Mouse (Mus musculus) intestine, postnatal 0 days (tissue): ENCODE measurements around the gene Zfp524. TPM values are rescaled to one million over a fixed set of nuclear protein-coding genes. Genes with fewer than 3 reads are reported as not detected.
"Not testable (repeated sequence)": the region's sequence is repeated elsewhere in the genome, so short reads cannot be mapped to it uniquely, and the experiment has no call there.

Source experiments
- ATAC-seq: fragments of 200-750 bp; cut with Nextera tagmentation; 2 replicates; pipeline ENCODE4 v1.8.0; 2017; ENCODE audit warnings: mild to moderate bottlenecking, moderate TSS enrichment, moderate library complexity
- H3K27ac ChIP-seq: fragments of 300-500 bp; sonication (generic); 2 replicates; pipeline ENCODE4 v1.5.1; 2014; ENCODE audit warnings: mild to moderate bottlenecking, low read depth, low read length, moderate library complexity
- H3K27me3 ChIP-seq: fragments of 300-500 bp; sonication (generic); replicated peaks from 2 replicates; pipeline ENCODE4 v1.6.1; 2014; ENCODE audit warnings: low read length, mixed read lengths; ENCODE audit not compliant: control insufficient read depth, insufficient read depth
- H3K36me3 ChIP-seq: fragments of 300-500 bp; sonication (generic); 2 replicates; pipeline ENCODE4 v1.6.1; 2014; ENCODE audit warnings: mild to moderate bottlenecking, moderate library complexity; ENCODE audit not compliant: control insufficient read depth, insufficient read depth
- H3K4me1 ChIP-seq: fragments of 300-500 bp; sonication (generic); replicated peaks from 2 replicates; pipeline ENCODE4 v1.6.1; 2014; ENCODE audit warnings: antibody characterized with exemption, low read length, mixed read lengths; ENCODE audit not compliant: control insufficient read depth, insufficient read depth
- H3K4me2 ChIP-seq: fragments of 300-500 bp; sonication (generic); replicated peaks from 2 replicates; pipeline ENCODE4 v1.6.1; 2014; ENCODE audit warnings: low read depth, mild to moderate bottlenecking, moderate library complexity
- H3K4me3 ChIP-seq: fragments of 300-500 bp; sonication (generic); 2 replicates; pipeline ENCODE4 v1.5.1; 2014; ENCODE audit warnings: low read depth, low read length
- H3K9ac ChIP-seq: fragments of 300-500 bp; sonication (generic); 2 replicates; pipeline ENCODE4 v1.6.1; 2014; ENCODE audit warnings: mild to moderate bottlenecking, low read depth, low read length
- H3K9me3 ChIP-seq: fragments of 300-500 bp; sonication (generic); 2 replicates; pipeline ENCODE4 v1.6.1; 2016; ENCODE audit warnings: mixed run types; ENCODE audit not compliant: control insufficient read depth
- CTCF ChIP-seq: sonication (generic); IDR thresholded peaks from 2 replicates; pipeline ENCODE4 v1.5.1; 2016; ENCODE audit warnings: low read depth, mild to moderate bottlenecking, control low read depth, antibody characterized with exemption, moderate library complexity
- WGBS: fragments of 180-500 bp; shearing (Covaris S2); extraction: QIAGEN DNeasy Blood & Tissue Kit; methylation state at CpG from one replicate; pipeline ENCODE4 v1.1.7; 2014; 5-methylcytosine and 5-hydroxymethylcytosine counted together
- polyA plus RNA-seq: library from polyadenylated mRNA; unstranded; fragments of >200 nt; fragmentation: Nextera tagmentation; extraction: Ambion mirVana; gene quantifications from 2 replicates; pipeline ENCODE4 v1.2.1, GENCODE M21; 2015

Zfp524 gene
- polyA plus RNA-seq, 1 experiment from 2014 or later = 21.9 TPM

DNA sequence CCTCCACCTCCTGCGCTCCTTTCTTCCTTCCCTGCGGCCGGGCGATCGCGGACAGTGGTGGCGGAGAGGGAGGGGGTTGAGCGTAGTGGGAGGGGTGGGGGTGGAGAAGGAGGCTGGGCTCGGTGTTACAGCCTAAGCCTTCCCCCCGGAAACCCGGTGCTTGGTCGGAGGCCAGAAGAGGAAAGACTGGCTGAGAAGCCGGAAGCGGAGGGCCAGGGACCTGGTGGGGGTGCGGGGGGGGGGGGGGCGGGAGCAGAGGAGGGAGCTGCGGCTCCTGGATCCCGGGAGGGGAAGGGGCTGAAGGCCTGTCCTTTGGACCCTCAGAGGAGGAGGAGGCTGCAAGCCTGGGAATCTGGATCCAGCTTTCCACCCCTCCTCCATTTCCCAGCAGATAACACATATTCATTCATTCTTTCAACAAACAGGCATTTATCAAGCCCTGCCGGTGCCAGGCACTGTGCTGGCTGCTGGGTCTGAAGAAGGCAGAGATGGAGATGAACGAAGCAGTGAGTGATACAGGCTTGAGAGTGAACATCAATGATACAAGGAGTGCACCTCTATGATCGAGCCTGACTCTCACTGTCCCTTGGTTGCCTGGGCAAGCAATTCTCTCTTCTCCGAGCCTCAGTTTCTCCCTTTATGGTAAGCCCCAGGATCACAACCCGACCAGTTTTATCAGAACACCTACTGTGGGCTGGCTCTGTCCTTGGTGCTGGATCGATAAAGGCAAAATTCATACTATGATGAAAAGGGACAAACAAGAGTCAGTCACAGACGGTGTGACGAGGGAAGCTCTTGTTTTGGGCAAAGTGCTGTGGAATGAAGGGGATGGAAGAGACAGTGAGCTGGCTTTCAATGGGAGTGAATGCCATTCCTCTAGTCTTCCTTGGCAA, 18.0 kb upstream of the Zfp524 start, which contains the start of gene Zfp579:
Zfp579 (minus strand) TSS at position 156 of the 893 bp plus-strand sequence.
- Histone ChIP-seq H3K36me3 (peaks cover 16% of the 10 kb centered on the region; the same call in 1 of the 2 replicates), H3K4me1 (no peaks in the 10 kb centered on the region)

DNA sequence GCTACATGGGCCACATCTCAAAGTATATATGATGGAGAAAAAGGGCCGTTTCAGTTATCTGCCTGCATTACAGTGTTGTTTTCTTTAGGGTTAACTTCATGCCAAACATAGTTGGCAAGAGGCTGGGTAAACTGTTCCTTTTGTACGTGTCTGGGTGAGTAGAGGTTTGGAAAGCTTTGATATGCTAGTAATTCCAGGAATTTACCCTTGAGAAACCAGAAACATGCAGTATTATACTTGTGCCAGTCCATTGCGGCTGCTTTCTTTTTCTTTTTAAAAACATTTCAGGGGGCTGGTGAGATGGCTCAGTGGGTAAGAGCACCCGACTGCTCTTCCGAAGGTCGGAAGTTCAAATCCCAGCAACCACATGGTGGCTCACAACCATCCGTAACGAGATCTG, 17.3 kb upstream of the Zfp524 start:
- no peak overlapping the region for H3K27ac ChIP-seq
- H3K9ac ChIP-seq = no peak overlapping the region
- WGBS = 45% methylated on average over 7 of the region's 8 CpGs

More for the DNA sequence above, 18.0 kb upstream of the Zfp524 start, which contains the start of gene Zfp579:
- ATAC-seq = peak; percentile 80
- WGBS = 6% methylated on average over 18 of the region's 26 CpGs
- 0 out of 2 replicates have a peak, but pooled peaks cover 3% of the 10 kb centered on the region for H3K9me3 ChIP-seq
- peak within 1 kb of the TSS; percentile 79 for H3K4me3 ChIP-seq
- TF ChIP-seq CTCF = no peak
- H3K27ac ChIP-seq = peak within 1 kb of the TSS; percentile 62
- H3K4me2 ChIP-seq = peak within 1 kb of the TSS; percentile 90
- H3K9ac ChIP-seq = peak within 1 kb of the TSS; percentile 76
- H3K27me3 ChIP-seq = no peaks in the 10 kb centered on the region

DNA sequence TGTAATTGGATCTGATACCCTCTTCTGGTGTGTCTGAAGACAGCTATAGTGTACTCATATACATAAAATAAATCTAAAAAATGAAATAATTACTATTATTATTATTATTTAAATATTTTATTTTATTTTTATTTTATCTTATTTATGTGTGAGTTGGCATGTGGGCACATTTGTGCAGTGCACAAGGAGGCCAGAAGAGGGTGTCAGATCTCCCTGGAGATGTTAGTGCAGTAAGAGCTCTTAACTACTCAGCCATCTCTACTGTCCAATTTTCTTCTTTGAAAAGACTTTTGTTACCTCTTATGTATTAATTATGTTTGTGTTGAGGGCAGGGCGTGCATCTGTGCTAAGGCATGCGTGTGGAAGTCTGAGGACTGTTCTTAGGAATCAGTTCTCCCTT, 14.3 kb upstream of the Zfp524 start:
- no peak overlapping the region for H3K9ac ChIP-seq
- no peak overlapping the region for H3K27ac ChIP-seq
- no peaks in the 10 kb centered on the region for H3K27me3 ChIP-seq
- no peaks in the 10 kb centered on the region for H3K4me1 ChIP-seq
- H3K4me2 ChIP-seq = no peak overlapping the region
- H3K4me3 ChIP-seq = no peak overlapping the region
- H3K36me3 ChIP-seq = no peaks in the 10 kb centered on the region
- no peak for ATAC-seq
- peak; percentile 61 for TF ChIP-seq CTCF
- no peaks in the 10 kb centered on the region for H3K9me3 ChIP-seq
- 70% methylated on average over 2 of the region's 2 CpGs for WGBS

More for the DNA sequence above, 17.3 kb upstream of the Zfp524 start:
- no peak for TF ChIP-seq CTCF
- H3K9me3 ChIP-seq = 0 out of 2 replicates have a peak, but pooled peaks cover 3% of the 10 kb centered on the region
- H3K27me3 ChIP-seq = no peaks in the 10 kb centered on the region
- ATAC-seq = no peak
- peak overlapping the region; percentile 90 for H3K4me2 ChIP-seq
- H3K4me3 ChIP-seq = no peak overlapping the region
- H3K36me3 ChIP-seq = peaks cover 16% of the 10 kb centered on the region; the same call in 1 of the 2 replicates
- H3K4me1 ChIP-seq = no peaks in the 10 kb centered on the region

DNA sequence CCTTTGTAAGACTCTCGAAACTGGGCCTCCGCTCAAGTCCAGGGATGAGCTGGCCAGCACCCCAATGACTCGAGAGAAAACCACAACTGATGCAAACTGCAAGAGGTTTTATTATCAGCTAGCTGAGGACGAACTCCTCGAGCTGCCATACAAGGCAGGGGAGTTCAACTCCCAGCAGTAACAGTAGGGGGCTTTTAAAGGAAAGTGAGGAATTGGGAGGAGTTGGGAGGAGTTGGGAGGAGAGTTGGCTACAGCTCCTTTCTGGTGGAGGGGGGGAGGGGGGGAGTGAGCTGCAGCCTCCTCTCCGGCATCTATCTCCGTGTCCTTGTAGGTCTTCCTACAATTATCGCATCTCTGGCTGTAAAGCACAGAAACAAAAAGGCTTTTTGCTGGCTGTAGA, 11.3 kb upstream of the Zfp524 start:
- not testable (repeated sequence) for H3K27me3 ChIP-seq, H3K4me1 ChIP-seq, ATAC-seq, H3K9me3 ChIP-seq, H3K27ac ChIP-seq, H3K36me3 ChIP-seq, H3K4me2 ChIP-seq, H3K9ac ChIP-seq, H3K4me3 ChIP-seq
- 70% methylated on average over 8 of the region's 8 CpGs for WGBS

DNA sequence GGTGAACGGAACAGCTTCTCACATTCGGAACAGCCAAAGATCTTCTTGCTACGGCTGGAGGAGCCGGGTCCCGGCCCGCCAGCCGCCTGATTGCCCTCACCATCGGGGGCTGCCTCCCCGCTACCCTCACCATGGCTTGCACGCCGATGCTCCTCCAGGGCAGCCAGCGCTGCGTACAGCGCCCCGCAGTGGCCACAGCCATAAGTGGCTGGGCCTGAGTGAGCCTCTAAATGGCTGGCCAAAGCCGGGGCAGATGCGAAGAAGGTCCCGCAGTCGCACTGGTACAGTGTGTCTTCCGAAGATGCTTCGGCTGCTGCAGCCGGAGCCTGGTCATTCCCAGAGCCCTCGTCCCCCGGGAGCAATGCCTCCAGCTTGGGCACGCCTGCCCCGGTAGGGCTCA, 6.0 kb upstream of the Zfp524 start:
- H3K27me3 ChIP-seq = no peaks in the 10 kb centered on the region
- 94% methylated on average over 26 of the region's 26 CpGs for WGBS
- H3K4me3 ChIP-seq = no peak overlapping the region
- H3K4me1 ChIP-seq = no peaks in the 10 kb centered on the region
- TF ChIP-seq CTCF = peak; percentile 30; the same call in 1 of the 2 replicates
- no peak for ATAC-seq
- H3K9me3 ChIP-seq = no peaks in the 10 kb centered on the region
- H3K4me2 ChIP-seq = no peak overlapping the region
- H3K9ac ChIP-seq = no peak overlapping the region
- H3K36me3 ChIP-seq = peaks cover 59% of the 10 kb centered on the region
- H3K27ac ChIP-seq = no peak overlapping the region

DNA sequence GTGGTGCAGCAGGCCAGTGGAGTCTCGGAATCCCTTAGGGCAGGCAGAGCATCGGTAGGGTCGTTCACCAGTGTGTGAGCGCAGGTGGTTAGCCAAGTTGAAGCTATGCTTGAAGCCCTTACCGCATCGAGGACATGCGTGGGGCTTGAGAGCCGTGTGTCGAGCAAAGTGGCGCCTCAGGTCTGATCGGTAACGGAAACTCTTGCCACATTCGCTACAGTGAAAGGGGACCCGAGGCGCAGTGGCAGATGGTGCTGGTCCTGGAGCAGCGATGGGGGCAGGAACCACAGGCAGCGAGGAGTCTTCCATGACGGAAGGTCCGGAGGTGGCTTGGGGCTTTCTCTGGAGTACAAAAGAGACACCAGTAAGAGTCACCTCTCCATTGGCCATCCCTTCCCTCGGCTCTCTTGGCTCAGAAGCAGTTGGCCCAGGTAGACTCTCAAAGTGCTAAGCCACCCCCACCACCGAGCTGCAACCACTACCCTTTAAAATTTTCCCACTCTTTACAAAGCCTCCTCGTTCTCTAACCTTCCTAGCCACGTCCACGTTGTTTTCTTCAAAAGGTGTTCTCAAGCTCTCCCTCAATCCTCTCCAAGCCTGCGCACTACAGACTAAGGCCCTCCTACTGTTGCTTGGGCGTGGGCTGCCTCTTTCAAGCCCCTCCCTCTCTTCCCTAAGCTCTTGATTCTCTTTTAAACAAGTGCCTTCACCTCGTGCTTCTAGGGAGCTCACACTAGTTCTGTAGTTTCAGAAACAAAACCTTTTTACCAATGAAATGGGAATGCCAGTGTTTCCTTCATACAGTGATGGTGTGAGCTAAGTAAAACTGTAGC, 1.3 kb upstream of the Zfp524 start:
- no peak overlapping the region for H3K9ac ChIP-seq
- no peak for ATAC-seq
- no peaks in the 10 kb centered on the region for H3K9me3 ChIP-seq
- 90% methylated on average over 27 of the region's 27 CpGs for WGBS
- no peak overlapping the region for H3K27ac ChIP-seq
- no peak for TF ChIP-seq CTCF
- peaks cover 3% of the 10 kb centered on the region; the same call in 1 of the 2 replicates for H3K4me1 ChIP-seq
- H3K4me2 ChIP-seq = no peak overlapping the region
- H3K36me3 ChIP-seq = peaks cover 57% of the 10 kb centered on the region
- H3K4me3 ChIP-seq = no peak overlapping the region
- H3K27me3 ChIP-seq = no peaks in the 10 kb centered on the region
